Mouse (Mus musculus): ENCODE measurements around the gene Nectin1. TPM values are rescaled to one million over a fixed set of nuclear protein-coding genes. Genes with fewer than 3 reads are reported as not detected.

Gene Nectin1
- polyA plus RNA-seq, 1 experiment from 2014 or later = 13.2 TPM

- no peak for ATAC-seq
- Histone ChIP-seq H3K9ac (ENCODE audit: low read depth, low read length) (no peak overlapping the region), H3K4me1 (ENCODE audit: control insufficient read depth, insufficient read depth, low read length) (no peaks in the 10 kb centered on the region), H3K9me3 (replicated peaks; ENCODE audit: control insufficient read depth, low read length, poor library complexity, severe bottlenecking) (no peaks in the 10 kb centered on the region), H3K27me3 (ENCODE audit: control insufficient read depth, insufficient read depth, low read depth, low read length) (no peaks in the 10 kb centered on the region), H3K4me2 (ENCODE audit: low read length) (no peak overlapping the region), H3K27ac (ENCODE audit: low read length) (no peak overlapping the region), H3K4me3 (ENCODE audit: low read depth, low read length) (no peak overlapping the region), H3K36me3 (ENCODE audit: control insufficient read depth, insufficient read depth, low read length) (peaks cover 19% of the 10 kb centered on the region; the same call in 1 of the 2 replicates)
- WGBS = 68% methylated on average over 7 of the region's 7 CpGs
These were observed 54.0 kb downstream of the Nectin1 start for GRCm38 (mm10) chr9:43797746-43798145.

GRCm38 (mm10) chr9:43800525-43800924 is 56.7 kb downstream of the Nectin1 start:
- H3K4me2 ChIP-seq (ENCODE audit: low read length) = no peak overlapping the region
- H3K4me3 ChIP-seq (ENCODE audit: low read depth, low read length) = no peak overlapping the region
- no peaks in the 10 kb centered on the region for H3K27me3 ChIP-seq (ENCODE audit: control insufficient read depth, insufficient read depth, low read depth, low read length)
- H3K27ac ChIP-seq (ENCODE audit: low read length) = no peak overlapping the region
- no peak for ATAC-seq
- WGBS = 91% methylated on average over 2 of the region's 2 CpGs
- H3K9me3 ChIP-seq (replicated peaks; ENCODE audit: control insufficient read depth, low read length, poor library complexity, severe bottlenecking) = no peaks in the 10 kb centered on the region
- no peak overlapping the region for H3K9ac ChIP-seq (ENCODE audit: low read depth, low read length)
- H3K4me1 ChIP-seq (ENCODE audit: control insufficient read depth, insufficient read depth, low read length) = no peaks in the 10 kb centered on the region
- H3K36me3 ChIP-seq (ENCODE audit: control insufficient read depth, insufficient read depth, low read length) = peaks cover 2% of the 10 kb centered on the region; the same call in 1 of the 2 replicates

GRCm38 (mm10) chr9:43801911-43802310 is 58.1 kb downstream of the Nectin1 start:
- no peaks in the 10 kb centered on the region for H3K27me3 ChIP-seq (ENCODE audit: control insufficient read depth, insufficient read depth, low read depth, low read length)
- H3K9me3 ChIP-seq (replicated peaks; ENCODE audit: control insufficient read depth, low read length, poor library complexity, severe bottlenecking) = no peaks in the 10 kb centered on the region
- WGBS = 37% methylated on average over 5 of the region's 5 CpGs
- H3K36me3 ChIP-seq (ENCODE audit: control insufficient read depth, insufficient read depth, low read length) = peaks cover 2% of the 10 kb centered on the region; the same call in 1 of the 2 replicates
- no peak overlapping the region for H3K9ac ChIP-seq (ENCODE audit: low read depth, low read length)
- no peak overlapping the region for H3K27ac ChIP-seq (ENCODE audit: low read length)
- ATAC-seq = peak; percentile 66; the same call in 1 of the 2 replicates
- H3K4me1 ChIP-seq (ENCODE audit: control insufficient read depth, insufficient read depth, low read length) = no peaks in the 10 kb centered on the region
- H3K4me3 ChIP-seq (ENCODE audit: low read depth, low read length) = no peak overlapping the region
- no peak overlapping the region for H3K4me2 ChIP-seq (ENCODE audit: low read length)

- ATAC-seq = 0 out of 2 replicates have a peak, but pooled peaks have one; percentile 9
- Histone ChIP-seq H3K4me2 (ENCODE audit: low read length) (no peak overlapping the region), H3K27me3 (ENCODE audit: control insufficient read depth, insufficient read depth, low read depth, low read length) (no peaks in the 10 kb centered on the region), H3K9me3 (replicated peaks; ENCODE audit: control insufficient read depth, low read length, poor library complexity, severe bottlenecking) (no peaks in the 10 kb centered on the region), H3K9ac (ENCODE audit: low read depth, low read length) (no peak overlapping the region), H3K4me3 (ENCODE audit: low read depth, low read length) (no peak overlapping the region), H3K27ac (ENCODE audit: low read length) (no peak overlapping the region), H3K36me3 (ENCODE audit: control insufficient read depth, insufficient read depth, low read length) (no peaks in the 10 kb centered on the region; the same call in 1 of the 2 replicates), H3K4me1 (ENCODE audit: control insufficient read depth, insufficient read depth, low read length) (no peaks in the 10 kb centered on the region; the same call in 1 of the 2 replicates)
- WGBS = 26% methylated on average over 6 of the region's 6 CpGs
These were observed 63.8 kb downstream of the Nectin1 start for GRCm38 (mm10) chr9:43807565-43807964.

- 21% methylated on average over 3 of the region's 4 CpGs for WGBS
These were observed 64.3 kb downstream of the Nectin1 start for GRCm38 (mm10) chr9:43808099-43808498.

GRCm38 (mm10) chr9:43808546-43808945 is 64.8 kb downstream of the Nectin1 start:
- WGBS = 24% methylated on average over 7 of the region's 7 CpGs
- no peak for ATAC-seq
- H3K4me1 ChIP-seq (ENCODE audit: control insufficient read depth, insufficient read depth, low read length) = no peaks in the 10 kb centered on the region; the same call in 1 of the 2 replicates
- H3K36me3 ChIP-seq (ENCODE audit: control insufficient read depth, insufficient read depth, low read length) = no peaks in the 10 kb centered on the region; the same call in 1 of the 2 replicates
- no peak overlapping the region for H3K9ac ChIP-seq (ENCODE audit: low read depth, low read length)
- H3K27ac ChIP-seq (ENCODE audit: low read length) = no peak overlapping the region
- H3K4me2 ChIP-seq (ENCODE audit: low read length) = no peak overlapping the region
- no peaks in the 10 kb centered on the region for H3K9me3 ChIP-seq (replicated peaks; ENCODE audit: control insufficient read depth, low read length, poor library complexity, severe bottlenecking)
- no peaks in the 10 kb centered on the region for H3K27me3 ChIP-seq (ENCODE audit: control insufficient read depth, insufficient read depth, low read depth, low read length)
- H3K4me3 ChIP-seq (ENCODE audit: low read depth, low read length) = no peak overlapping the region

More at GRCm38 (mm10) chr9:43808099-43808498, 64.3 kb downstream of the Nectin1 start:
- no peak overlapping the region for H3K9ac ChIP-seq (ENCODE audit: low read depth, low read length)
- no peaks in the 10 kb centered on the region for H3K9me3 ChIP-seq (replicated peaks; ENCODE audit: control insufficient read depth, low read length, poor library complexity, severe bottlenecking)
- no peak overlapping the region for H3K4me2 ChIP-seq (ENCODE audit: low read length)
- H3K27ac ChIP-seq (ENCODE audit: low read length) = no peak overlapping the region
- no peaks in the 10 kb centered on the region; the same call in 1 of the 2 replicates for H3K36me3 ChIP-seq (ENCODE audit: control insufficient read depth, insufficient read depth, low read length)
- H3K27me3 ChIP-seq (ENCODE audit: control insufficient read depth, insufficient read depth, low read depth, low read length) = no peaks in the 10 kb centered on the region
- no peak overlapping the region for H3K4me3 ChIP-seq (ENCODE audit: low read depth, low read length)
- no peaks in the 10 kb centered on the region; the same call in 1 of the 2 replicates for H3K4me1 ChIP-seq (ENCODE audit: control insufficient read depth, insufficient read depth, low read length)
- ATAC-seq = no peak

- Histone ChIP-seq H3K4me1 (ENCODE audit: control insufficient read depth, insufficient read depth, low read length) (no peaks in the 10 kb centered on the region), H3K4me3 (ENCODE audit: low read depth, low read length) (no peak overlapping the region), H3K36me3 (ENCODE audit: control insufficient read depth, insufficient read depth, low read length) (no peaks in the 10 kb centered on the region), H3K9me3 (replicated peaks; ENCODE audit: control insufficient read depth, low read length, poor library complexity, severe bottlenecking) (no peaks in the 10 kb centered on the region), H3K4me2 (ENCODE audit: low read length) (no peak overlapping the region), H3K27me3 (ENCODE audit: control insufficient read depth, insufficient read depth, low read depth, low read length) (no peaks in the 10 kb centered on the region), H3K9ac (ENCODE audit: low read depth, low read length) (no peak overlapping the region), H3K27ac (ENCODE audit: low read length) (no peak overlapping the region)
- WGBS = 77% methylated on average over 2 of the region's 2 CpGs
- ATAC-seq = no peak
These were observed 69.4 kb downstream of the Nectin1 start for GRCm38 (mm10) chr9:43813156-43813555.

- Histone ChIP-seq H3K4me3 (ENCODE audit: low read depth, low read length) (no peak overlapping the region), H3K4me2 (ENCODE audit: low read length) (no peak overlapping the region), H3K9me3 (replicated peaks; ENCODE audit: control insufficient read depth, low read length, poor library complexity, severe bottlenecking) (no peaks in the 10 kb centered on the region), H3K9ac (ENCODE audit: low read depth, low read length) (no peak overlapping the region), H3K27me3 (ENCODE audit: control insufficient read depth, insufficient read depth, low read depth, low read length) (no peaks in the 10 kb centered on the region), H3K27ac (ENCODE audit: low read length) (no peak overlapping the region), H3K4me1 (ENCODE audit: control insufficient read depth, insufficient read depth, low read length) (peaks cover 3% of the 10 kb centered on the region; the same call in 1 of the 2 replicates), H3K36me3 (ENCODE audit: control insufficient read depth, insufficient read depth, low read length) (no peaks in the 10 kb centered on the region)
- WGBS = 94% methylated on average over 5 of the region's 5 CpGs
- ATAC-seq = no peak
These were observed 78.4 kb downstream of the Nectin1 start for GRCm38 (mm10) chr9:43822206-43822605.

- H3K4me2 ChIP-seq (ENCODE audit: low read length) = no peak overlapping the region
- H3K27me3 ChIP-seq (ENCODE audit: control insufficient read depth, insufficient read depth, low read depth, low read length) = no peaks in the 10 kb centered on the region
- no peaks in the 10 kb centered on the region for H3K9me3 ChIP-seq (replicated peaks; ENCODE audit: control insufficient read depth, low read length, poor library complexity, severe bottlenecking)
- peaks cover 3% of the 10 kb centered on the region; the same call in 1 of the 2 replicates for H3K4me1 ChIP-seq (ENCODE audit: control insufficient read depth, insufficient read depth, low read length)
- ATAC-seq = no peak
- WGBS = 80% methylated on average over 5 of the region's 5 CpGs
- no peak overlapping the region for H3K9ac ChIP-seq (ENCODE audit: low read depth, low read length)
- no peak overlapping the region for H3K27ac ChIP-seq (ENCODE audit: low read length)
- H3K36me3 ChIP-seq (ENCODE audit: control insufficient read depth, insufficient read depth, low read length) = no peaks in the 10 kb centered on the region
- no peak overlapping the region for H3K4me3 ChIP-seq (ENCODE audit: low read depth, low read length)
These were observed 81.4 kb downstream of the Nectin1 start for GRCm38 (mm10) chr9:43825178-43825577.
